Mouse (Mus musculus): Measurements from ENCODE around the gene 4930444G20Rik. TPM values are rescaled to one million over a fixed set of nuclear protein-coding genes. Genes with fewer than 3 reads are reported as not detected.
"Not testable (repeated sequence)": the region's sequence is repeated elsewhere in the genome, so short reads cannot be mapped to it uniquely, and the experiment has no call there.

Gene 4930444G20Rik
- not detected in 2 replicates for polyA plus RNA-seq (2014; fragmentation: Nextera tagmentation; extraction: Ambion mirVana)

DNA sequence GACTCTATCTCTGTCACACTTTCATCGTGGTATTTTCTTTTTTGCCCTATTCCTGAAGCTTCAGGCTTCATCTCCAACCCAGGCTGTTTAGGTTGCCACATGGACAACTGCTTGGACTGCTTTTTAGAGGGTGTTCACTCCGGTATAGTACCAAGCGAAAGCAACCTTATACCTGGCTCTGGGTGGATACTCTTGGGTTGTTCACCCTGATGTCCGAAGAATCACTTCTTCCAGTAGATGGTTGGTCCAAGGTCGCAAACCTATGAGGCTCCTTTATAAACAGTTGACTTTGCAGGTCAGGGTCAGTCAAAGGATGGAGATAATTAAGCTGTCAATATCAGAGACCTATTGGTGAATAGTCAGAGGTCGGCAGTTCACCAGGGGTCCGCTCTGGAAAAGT lies at the start of gene 4930444G20Rik:
Gene 4930444G20Rik, minus strand, starts transcription at position 101 of the 400 bp plus-strand sequence.
- not testable (repeated sequence) for H3K9me3 ChIP-seq (ENCODE audit: control insufficient read depth, low read depth, low read length); H3K27ac ChIP-seq (ENCODE audit: low read length); H3K4me1 ChIP-seq (ENCODE audit: control insufficient read depth, insufficient read depth, low read length); H3K9ac ChIP-seq (replicated peaks; ENCODE audit: low read depth, low read length); H3K4me3 ChIP-seq (ENCODE audit: low read depth, low read length); H3K4me2 ChIP-seq (replicated peaks; ENCODE audit: low read depth, low read length); H3K36me3 ChIP-seq (ENCODE audit: control insufficient read depth, insufficient read depth, low read length); ATAC-seq (ENCODE audit: insufficient number of reproducible peaks, insufficient read depth, low FRiP score, low read depth); H3K27me3 ChIP-seq (ENCODE audit: control insufficient read depth, insufficient read depth, low read length)
- 90% methylated on average over 7 of the region's 7 CpGs for WGBS

GRCm38 (mm10) chr10:22074531-22074930 lies 6.7 kb upstream of the 4930444G20Rik start:
- Histone ChIP-seq H3K9me3 (ENCODE audit: control insufficient read depth, low read depth, low read length) (no peaks in the 10 kb centered on the region), H3K36me3 (ENCODE audit: control insufficient read depth, insufficient read depth, low read length) (no peaks in the 10 kb centered on the region), H3K4me2 (replicated peaks; ENCODE audit: low read depth, low read length) (no peak overlapping the region), H3K27me3 (ENCODE audit: control insufficient read depth, insufficient read depth, low read length) (no peaks in the 10 kb centered on the region), H3K9ac (replicated peaks; ENCODE audit: low read depth, low read length) (no peak overlapping the region), H3K4me3 (ENCODE audit: low read depth, low read length) (no peak overlapping the region), H3K27ac (ENCODE audit: low read length) (no peak overlapping the region), H3K4me1 (ENCODE audit: control insufficient read depth, insufficient read depth, low read length) (no peaks in the 10 kb centered on the region)
- WGBS, result 87% methylated on average over 2 of the region's 2 CpGs
- no peak for ATAC-seq (ENCODE audit: insufficient number of reproducible peaks, insufficient read depth, low FRiP score, low read depth)

GRCm38 (mm10) chr10:22072739-22073138 lies 4.9 kb upstream of the 4930444G20Rik start:
- Histone ChIP-seq H3K9ac (replicated peaks; ENCODE audit: low read depth, low read length) (no peak overlapping the region), H3K4me1 (ENCODE audit: control insufficient read depth, insufficient read depth, low read length) (no peaks in the 10 kb centered on the region), H3K36me3 (ENCODE audit: control insufficient read depth, insufficient read depth, low read length) (no peaks in the 10 kb centered on the region), H3K9me3 (ENCODE audit: control insufficient read depth, low read depth, low read length) (no peaks in the 10 kb centered on the region), H3K4me2 (replicated peaks; ENCODE audit: low read depth, low read length) (no peak overlapping the region), H3K27me3 (ENCODE audit: control insufficient read depth, insufficient read depth, low read length) (no peaks in the 10 kb centered on the region), H3K27ac (ENCODE audit: low read length) (no peak overlapping the region), H3K4me3 (ENCODE audit: low read depth, low read length) (no peak overlapping the region)
- WGBS, result 57% methylated on average over 2 of the region's 2 CpGs
- ATAC-seq (ENCODE audit: insufficient number of reproducible peaks, insufficient read depth, low FRiP score, low read depth), result no peak

- H3K9me3 ChIP-seq (ENCODE audit: control insufficient read depth, low read depth, low read length), result no peaks in the 10 kb centered on the region
- H3K4me1 ChIP-seq (ENCODE audit: control insufficient read depth, insufficient read depth, low read length), result no peaks in the 10 kb centered on the region
- no peaks in the 10 kb centered on the region for H3K36me3 ChIP-seq (ENCODE audit: control insufficient read depth, insufficient read depth, low read length)
- H3K4me2 ChIP-seq (replicated peaks; ENCODE audit: low read depth, low read length), result no peak overlapping the region
- H3K27me3 ChIP-seq (ENCODE audit: control insufficient read depth, insufficient read depth, low read length), result no peaks in the 10 kb centered on the region
- no peak overlapping the region for H3K4me3 ChIP-seq (ENCODE audit: low read depth, low read length)
- WGBS, result 33% methylated on average over 4 of the region's 4 CpGs
- no peak overlapping the region for H3K9ac ChIP-seq (replicated peaks; ENCODE audit: low read depth, low read length)
- ATAC-seq (ENCODE audit: insufficient number of reproducible peaks, insufficient read depth, low FRiP score, low read depth), result no peak
- H3K27ac ChIP-seq (ENCODE audit: low read length), result no peak overlapping the region
Measured at GRCm38 (mm10) chr10:22070576-22070975, 2.7 kb upstream of the 4930444G20Rik start.

DNA sequence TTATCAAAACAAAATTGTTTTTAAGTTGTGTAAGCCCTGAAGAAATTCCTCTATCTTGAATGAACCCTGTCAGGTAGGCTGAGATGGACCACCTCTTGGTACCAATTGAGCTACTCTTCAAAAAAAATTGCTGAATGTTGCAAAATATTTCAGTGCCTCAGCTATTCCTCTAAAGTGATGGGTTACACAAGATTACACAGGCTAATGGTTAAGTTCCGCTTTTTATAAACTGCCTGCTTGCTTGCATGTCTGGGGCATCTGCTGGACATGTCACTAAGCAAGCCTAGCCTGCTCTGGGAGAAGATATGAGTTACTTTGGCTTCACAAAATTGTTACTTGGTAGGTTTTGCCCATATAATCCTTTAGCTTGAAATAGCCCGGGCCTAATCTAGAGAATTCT lies 2.3 kb upstream of the 4930444G20Rik start:
- no peaks in the 10 kb centered on the region for H3K4me1 ChIP-seq (ENCODE audit: control insufficient read depth, insufficient read depth, low read length)
- no peaks in the 10 kb centered on the region for H3K27me3 ChIP-seq (ENCODE audit: control insufficient read depth, insufficient read depth, low read length)
- H3K36me3 ChIP-seq (ENCODE audit: control insufficient read depth, insufficient read depth, low read length), result no peaks in the 10 kb centered on the region
- ATAC-seq (ENCODE audit: insufficient number of reproducible peaks, insufficient read depth, low FRiP score, low read depth), result no peak
- no peak overlapping the region for H3K4me2 ChIP-seq (replicated peaks; ENCODE audit: low read depth, low read length)
- H3K4me3 ChIP-seq (ENCODE audit: low read depth, low read length), result no peak overlapping the region
- no peak overlapping the region for H3K27ac ChIP-seq (ENCODE audit: low read length)
- 71% methylated on average over 2 of the region's 2 CpGs for WGBS
- H3K9ac ChIP-seq (replicated peaks; ENCODE audit: low read depth, low read length), result no peak overlapping the region
- H3K9me3 ChIP-seq (ENCODE audit: control insufficient read depth, low read depth, low read length), result no peaks in the 10 kb centered on the region

DNA sequence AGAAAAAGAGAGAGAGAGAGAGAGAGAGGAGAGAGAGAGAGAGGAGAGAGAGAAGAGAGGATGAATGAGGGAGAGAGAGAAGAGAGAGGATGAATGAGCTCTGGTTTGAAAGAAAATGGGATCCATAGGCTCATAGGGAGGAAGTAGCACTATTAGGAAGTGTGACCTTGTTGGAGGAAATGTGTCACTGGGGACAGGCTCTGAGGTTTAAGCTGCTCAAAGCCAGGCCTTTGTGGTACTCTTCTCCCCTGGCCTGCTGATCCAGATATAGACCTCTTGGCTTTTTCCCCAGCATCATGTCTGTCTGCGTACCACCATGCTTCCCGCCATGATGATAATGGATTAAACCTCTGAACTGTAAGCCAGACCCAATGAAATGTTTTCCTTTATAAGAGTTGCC lies 8.5 kb downstream of the 4930444G20Rik start:
- Histone ChIP-seq H3K4me1 (ENCODE audit: control insufficient read depth, insufficient read depth, low read length) (no peaks in the 10 kb centered on the region), H3K36me3 (ENCODE audit: control insufficient read depth, insufficient read depth, low read length) (no peaks in the 10 kb centered on the region), H3K4me2 (replicated peaks; ENCODE audit: low read depth, low read length) (peak overlapping the region; percentile 82; the same call in 1 of the 2 replicates), H3K4me3 (ENCODE audit: low read depth, low read length) (no peak overlapping the region; the same call in 1 of the 2 replicates), H3K9me3 (ENCODE audit: control insufficient read depth, low read depth, low read length) (no peaks in the 10 kb centered on the region), H3K27ac (ENCODE audit: low read length) (no peak overlapping the region), H3K9ac (replicated peaks; ENCODE audit: low read depth, low read length) (no peak overlapping the region), H3K27me3 (ENCODE audit: control insufficient read depth, insufficient read depth, low read length) (no peaks in the 10 kb centered on the region)
- WGBS, result 85% methylated on average over 2 of the region's 2 CpGs
- no peak for ATAC-seq (ENCODE audit: insufficient number of reproducible peaks, insufficient read depth, low FRiP score, low read depth)

DNA sequence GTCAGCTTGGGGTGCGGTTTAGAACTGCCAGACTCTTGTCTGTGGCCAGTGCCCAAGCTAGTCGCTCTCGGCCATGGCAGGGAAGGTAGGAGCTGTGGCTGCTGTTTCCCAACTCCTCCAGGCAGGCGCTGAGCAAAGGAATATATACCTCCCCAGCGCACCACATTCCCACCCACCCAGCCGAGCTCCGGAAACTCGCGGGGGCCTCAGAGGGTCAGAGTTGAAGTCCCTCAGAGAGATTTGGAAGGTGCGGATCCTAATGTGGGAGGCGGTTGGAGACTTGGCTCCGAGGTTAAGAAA lies 8.9 kb downstream of the 4930444G20Rik start:
- Histone ChIP-seq H3K4me2 (replicated peaks; ENCODE audit: low read depth, low read length) (peak overlapping the region; percentile 82), H3K27me3 (ENCODE audit: control insufficient read depth, insufficient read depth, low read length) (no peaks in the 10 kb centered on the region), H3K9me3 (ENCODE audit: control insufficient read depth, low read depth, low read length) (no peaks in the 10 kb centered on the region), H3K27ac (ENCODE audit: low read length) (no peak overlapping the region), H3K4me1 (ENCODE audit: control insufficient read depth, insufficient read depth, low read length) (no peaks in the 10 kb centered on the region), H3K4me3 (ENCODE audit: low read depth, low read length) (peak overlapping the region; percentile 44), H3K9ac (replicated peaks; ENCODE audit: low read depth, low read length) (0 out of 2 replicates have a peak overlapping the region, but pooled peaks have one; percentile 45), H3K36me3 (ENCODE audit: control insufficient read depth, insufficient read depth, low read length) (no peaks in the 10 kb centered on the region)
- 13% methylated on average over 12 of the region's 12 CpGs for WGBS
- ATAC-seq (ENCODE audit: insufficient number of reproducible peaks, insufficient read depth, low FRiP score, low read depth), result no peak

DNA sequence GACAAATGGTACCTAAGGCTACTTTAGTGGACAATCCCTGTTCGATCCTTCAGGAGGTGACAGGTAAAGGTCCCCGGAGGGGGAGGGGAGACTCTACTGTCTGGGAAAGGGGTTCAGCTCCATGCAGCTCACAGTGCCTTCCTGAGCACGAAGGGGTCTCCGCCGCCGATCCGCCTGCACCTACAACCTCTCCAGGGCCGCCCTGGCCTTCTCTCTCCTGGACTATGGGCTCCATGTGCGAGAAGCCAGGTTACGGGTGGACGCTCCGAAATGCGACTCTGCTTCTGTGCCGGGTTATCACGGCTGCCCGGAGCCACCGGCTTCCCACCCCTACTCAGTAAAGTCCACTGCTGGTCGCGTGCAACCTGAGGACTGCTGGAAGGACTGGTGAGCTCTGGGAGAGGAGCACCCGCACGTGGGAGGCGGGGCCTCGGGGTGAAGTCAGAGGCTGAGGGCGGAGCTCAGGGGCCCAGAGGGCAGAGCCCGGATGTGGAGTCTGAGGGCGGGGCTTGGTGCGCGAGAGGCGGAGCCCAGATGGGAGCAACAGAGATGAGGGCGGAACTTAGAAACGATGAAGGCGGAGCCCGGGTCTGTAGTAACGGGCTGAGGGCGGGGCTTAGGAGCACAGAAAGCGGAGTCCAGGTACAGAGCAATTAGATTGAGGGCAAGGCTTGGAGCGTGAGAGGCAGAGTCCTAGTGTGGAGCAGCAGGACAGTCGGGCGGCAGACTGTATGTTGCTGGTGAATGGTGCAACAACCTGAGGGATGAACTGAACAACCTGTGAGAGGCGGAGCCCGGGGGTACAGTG lies 9.5 kb downstream of the 4930444G20Rik start:
- Histone ChIP-seq H3K4me1 (ENCODE audit: control insufficient read depth, insufficient read depth, low read length) (no peaks in the 10 kb centered on the region), H3K27me3 (ENCODE audit: control insufficient read depth, insufficient read depth, low read length) (no peaks in the 10 kb centered on the region), H3K27ac (ENCODE audit: low read length) (no peak overlapping the region), H3K9ac (replicated peaks; ENCODE audit: low read depth, low read length) (peak overlapping the region; percentile 45; the same call in 1 of the 2 replicates), H3K4me2 (replicated peaks; ENCODE audit: low read depth, low read length) (peak overlapping the region; percentile 82), H3K36me3 (ENCODE audit: control insufficient read depth, insufficient read depth, low read length) (no peaks in the 10 kb centered on the region), H3K4me3 (ENCODE audit: low read depth, low read length) (peak overlapping the region; percentile 44), H3K9me3 (ENCODE audit: control insufficient read depth, low read depth, low read length) (no peaks in the 10 kb centered on the region)
- 9% methylated on average over 41 of the region's 41 CpGs for WGBS
- peak; percentile 99 for ATAC-seq (ENCODE audit: insufficient number of reproducible peaks, insufficient read depth, low FRiP score, low read depth)

- Histone ChIP-seq H3K36me3 (ENCODE audit: control insufficient read depth, insufficient read depth, low read length) (no peaks in the 10 kb centered on the region), H3K27ac (ENCODE audit: low read length) (no peak overlapping the region), H3K9me3 (ENCODE audit: control insufficient read depth, low read depth, low read length) (no peaks in the 10 kb centered on the region), H3K4me2 (replicated peaks; ENCODE audit: low read depth, low read length) (no peak overlapping the region), H3K9ac (replicated peaks; ENCODE audit: low read depth, low read length) (no peak overlapping the region), H3K4me3 (ENCODE audit: low read depth, low read length) (no peak overlapping the region), H3K27me3 (ENCODE audit: control insufficient read depth, insufficient read depth, low read length) (no peaks in the 10 kb centered on the region), H3K4me1 (ENCODE audit: control insufficient read depth, insufficient read depth, low read length) (no peaks in the 10 kb centered on the region)
- no peak for ATAC-seq (ENCODE audit: insufficient number of reproducible peaks, insufficient read depth, low FRiP score, low read depth)
Measured at GRCm38 (mm10) chr10:22055308-22055707, 12.6 kb downstream of the 4930444G20Rik start.

Measured in stomach, embryonic 14.5 days (tissue).